Mouse (Mus musculus) NIH3T3 (cell line): Measurements from ENCODE around the gene Hmg20a.

Source experiments
- DNase-seq: peaks from one replicate; pipeline ENCODE4 v3.0.0-alpha.2; 2012; ENCODE audit warnings: low read depth

The Hmg20a gene

GRCm38 (mm10) chr9:56439699-56440098 is 21.3 kb downstream of the Hmg20a start:
- no peak for DNase-seq

GRCm38 (mm10) chr9:56451570-56451969 is 33.2 kb downstream of the Hmg20a start:
- no peak for DNase-seq

GRCm38 (mm10) chr9:56453038-56453815 is 34.8 kb downstream of the Hmg20a start:
- DNase-seq, result peak; percentile 10

GRCm38 (mm10) chr9:56456426-56456825 is 38.0 kb downstream of the Hmg20a start:
- DNase-seq, result no peak

- no peak for DNase-seq
Measured at GRCm38 (mm10) chr9:56460987-56461386, 42.6 kb downstream of the Hmg20a start.

GRCm38 (mm10) chr9:56462606-56463005 is 44.2 kb downstream of the Hmg20a start:
- DNase-seq, result no peak

GRCm38 (mm10) chr9:56463046-56463445 is 44.6 kb downstream of the Hmg20a start:
- peak; percentile 10 for DNase-seq

- DNase-seq, result peak; percentile 83
Measured at GRCm38 (mm10) chr9:56463686-56464515, 45.5 kb downstream of the Hmg20a start.

- peak; percentile 81 for DNase-seq
Measured at GRCm38 (mm10) chr9:56464863-56465654, 46.6 kb downstream of the Hmg20a start.

GRCm38 (mm10) chr9:56466251-56466650 is 47.8 kb downstream of the Hmg20a start:
- DNase-seq, result no peak

- peak; percentile 4 for DNase-seq
Measured at GRCm38 (mm10) chr9:56469656-56470055, 51.2 kb downstream of the Hmg20a start.

GRCm38 (mm10) chr9:56470291-56470690 is 51.9 kb downstream of the Hmg20a start:
- no peak for DNase-seq

- no peak for DNase-seq
Measured at GRCm38 (mm10) chr9:56478975-56479647, 60.7 kb downstream of the Hmg20a start.

GRCm38 (mm10) chr9:56482623-56483022 is 64.2 kb downstream of the Hmg20a start:
- no peak for DNase-seq

GRCm38 (mm10) chr9:56485423-56485822 is 67.0 kb downstream of the Hmg20a start:
- no peak for DNase-seq

- no peak for DNase-seq
Measured at GRCm38 (mm10) chr9:56486158-56486557, 67.7 kb downstream of the Hmg20a start.

- DNase-seq, result no peak
Measured at GRCm38 (mm10) chr9:56487651-56488050, 69.2 kb downstream of the Hmg20a start.

GRCm38 (mm10) chr9:56492391-56492790 is 74.0 kb downstream of the Hmg20a start:
- DNase-seq, result no peak

- peak; percentile 68 for DNase-seq
Measured at GRCm38 (mm10) chr9:56492916-56493315, 74.5 kb downstream of the Hmg20a start.

- peak; percentile 17 for DNase-seq
Measured at GRCm38 (mm10) chr9:56495088-56495487, 76.7 kb downstream of the Hmg20a start.

- no peak for DNase-seq
Measured at GRCm38 (mm10) chr9:56495795-56496232, 77.4 kb downstream of the Hmg20a start.

GRCm38 (mm10) chr9:56496567-56496966 is 78.2 kb downstream of the Hmg20a start:
- no peak for DNase-seq
